Mouse (Mus musculus): ENCODE data around the gene Esr1.
A peak's percentile ranks its signal among the peaks of the same experiment; 100 is the strongest.
"Not testable (repeated sequence)": the region's sequence is repeated elsewhere in the genome, so short reads cannot be mapped to it uniquely, and the experiment has no call there.

Gene Esr1

DNA sequence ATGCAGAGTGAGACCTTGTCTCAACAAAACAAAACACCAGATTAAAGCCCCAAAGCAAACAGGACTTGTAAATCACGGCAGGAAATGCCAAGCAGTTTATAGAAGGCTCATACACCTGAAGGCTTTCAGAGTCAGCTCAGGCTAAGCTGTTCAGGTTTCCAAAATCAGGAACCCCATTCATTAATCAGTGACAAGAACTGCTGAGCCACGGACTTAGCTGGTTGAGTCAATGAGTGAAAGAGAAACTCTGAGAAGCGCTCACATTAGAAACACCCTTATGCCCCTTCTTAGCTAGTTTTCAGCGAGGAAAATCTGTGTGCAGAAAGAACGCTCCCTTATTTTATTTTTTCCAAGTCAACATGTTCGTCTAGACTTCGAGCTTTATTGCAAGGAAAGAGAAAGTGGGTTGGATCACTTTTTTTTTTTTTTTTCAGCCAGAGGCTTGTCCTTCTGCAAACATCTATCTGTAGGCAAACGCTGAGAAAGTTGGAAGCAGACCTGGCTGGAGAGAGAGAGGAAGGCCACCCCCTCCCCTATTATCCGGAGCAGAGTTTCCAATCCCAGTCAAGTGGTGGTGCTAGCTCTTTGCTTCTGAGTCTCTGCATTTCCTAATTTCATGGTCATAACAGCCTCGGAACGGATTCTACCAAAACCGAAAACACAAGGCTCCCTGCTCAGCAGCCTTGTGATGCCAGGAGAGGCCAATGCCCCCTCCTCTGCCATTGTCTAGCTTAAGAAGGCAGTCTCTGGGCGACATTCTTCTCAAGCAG lies at the start of gene Esr1:
Gene Esr1 (plus strand): TSS at position 208 of the 770 bp plus-strand sequence.
- DNase-seq (ENCODE audit: low spot score in 2 of 2): peak; percentile 7 to 9

DNA sequence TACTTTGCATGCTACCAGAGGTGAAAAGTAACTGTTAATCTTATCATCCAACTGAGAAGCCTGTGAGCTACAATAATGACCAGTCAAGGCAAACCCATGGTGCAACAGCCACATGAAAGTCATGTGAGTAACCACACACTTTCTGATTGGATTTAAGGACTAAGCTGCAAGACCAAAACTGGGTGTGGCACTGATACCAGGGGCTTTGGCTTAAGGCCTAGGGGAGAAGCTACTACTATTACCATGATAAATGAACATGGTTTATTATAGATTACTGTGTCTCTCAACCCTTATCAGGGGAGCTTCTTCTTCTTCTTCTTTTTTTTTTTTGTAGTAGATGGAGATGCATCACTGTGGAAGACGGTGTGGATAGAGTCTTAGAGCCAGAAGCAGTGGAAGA lies 46.2 kb upstream of the Esr1 start:
- DNase-seq (ENCODE audit: low spot score in 2 of 2): no peak

DNA sequence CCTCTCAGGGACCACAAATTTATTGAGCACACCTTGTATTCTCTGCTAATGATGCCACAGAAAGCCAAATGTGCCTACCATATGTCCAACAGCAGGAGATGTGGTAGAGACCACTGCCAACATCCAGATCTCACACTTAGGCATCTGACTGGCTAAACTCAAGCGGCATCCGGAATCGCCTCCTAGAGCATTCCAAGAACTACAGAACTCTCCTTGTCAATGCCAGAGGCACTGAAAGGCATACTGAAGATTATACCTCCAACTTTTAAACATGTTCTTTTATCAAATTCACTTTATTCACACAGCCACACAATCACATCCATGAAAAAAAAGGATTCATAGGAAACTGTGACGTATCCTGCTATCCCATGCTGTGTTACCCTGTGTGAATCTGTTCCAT lies 40.6 kb upstream of the Esr1 start:
- DNase-seq (ENCODE audit: low spot score in 2 of 2): no peak

DNA sequence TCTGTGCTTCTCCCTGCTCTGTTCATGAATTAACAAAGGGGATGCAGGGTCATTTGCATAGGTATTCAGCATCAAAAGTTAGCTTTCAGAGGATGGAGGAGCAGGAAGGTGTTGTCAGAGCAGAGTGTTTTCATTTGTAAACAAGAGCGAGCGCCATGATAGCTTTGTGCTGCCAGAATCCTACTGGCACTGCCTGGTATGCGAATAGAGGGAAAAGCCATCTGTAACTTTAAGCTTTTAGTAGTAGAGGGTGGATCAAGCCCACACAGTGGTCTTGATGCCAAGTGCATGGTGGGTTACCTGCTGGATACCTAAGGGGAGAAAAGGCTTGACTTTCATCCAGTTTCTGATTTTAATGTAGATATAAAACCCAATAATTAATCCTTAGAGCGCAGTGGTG lies 40.1 kb upstream of the Esr1 start:
- no peak for DNase-seq (ENCODE audit: low spot score in 2 of 2)

DNA sequence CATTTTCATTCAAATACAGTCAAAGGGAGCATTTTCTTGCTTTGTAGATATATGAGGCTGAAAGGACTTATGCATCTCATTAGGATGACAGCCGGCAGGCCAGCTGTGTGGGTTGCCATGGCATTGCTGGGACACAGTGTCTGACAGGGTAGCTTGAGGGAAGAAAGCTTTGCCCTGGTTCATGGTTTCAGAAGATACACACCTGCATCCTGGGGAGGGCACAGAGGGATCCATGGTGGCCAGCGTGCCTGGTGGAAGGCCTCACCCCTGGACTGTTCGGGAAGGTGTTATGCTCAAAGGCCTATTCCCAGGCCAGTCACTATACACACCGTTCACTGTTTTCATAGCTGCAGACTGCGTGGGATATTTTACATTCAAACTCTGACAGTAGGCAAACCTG lies 29.5 kb upstream of the Esr1 start:
- no peak for DNase-seq (ENCODE audit: low spot score in 2 of 2)

DNA sequence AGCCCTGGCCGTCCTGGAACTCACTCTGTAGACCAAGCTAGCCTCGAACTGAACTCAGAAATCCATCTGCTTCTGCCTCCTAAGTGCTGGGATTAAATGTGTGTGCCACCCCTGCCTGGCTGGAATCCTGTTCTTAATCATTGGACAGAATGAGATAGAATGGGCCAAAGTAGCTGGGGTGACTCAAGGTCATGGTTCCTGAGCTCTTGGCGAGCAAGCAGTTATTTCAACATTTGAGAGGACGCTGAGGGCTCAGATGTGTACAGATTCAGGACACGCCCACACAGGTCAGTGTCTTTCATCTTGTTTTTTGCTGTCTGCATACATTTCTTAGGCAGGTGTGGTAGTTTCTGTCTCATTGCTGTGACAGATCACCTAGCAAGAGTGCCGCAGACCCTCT lies 24.7 kb upstream of the Esr1 start:
- DNase-seq (ENCODE audit: low spot score in 2 of 2): no peak

DNA sequence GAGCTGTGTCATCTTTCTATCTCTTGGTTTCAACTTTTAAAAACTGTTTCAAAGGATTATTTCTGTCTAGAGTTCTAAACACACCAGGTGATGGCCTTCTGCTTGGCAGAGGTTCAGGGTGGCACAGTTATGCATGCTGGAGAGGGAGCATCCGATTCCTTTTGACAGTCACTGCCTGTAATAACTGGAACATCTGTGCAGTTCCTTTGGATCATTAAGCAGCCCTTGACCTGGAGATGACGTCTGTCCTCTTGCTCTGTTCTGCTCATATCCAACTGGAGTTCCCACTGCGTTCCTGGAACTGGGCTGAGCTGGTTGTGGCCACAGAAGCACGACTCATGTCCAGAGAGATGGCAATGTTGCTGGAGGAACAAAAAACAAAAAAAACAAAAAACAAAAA lies 21.8 kb upstream of the Esr1 start:
- no peak for DNase-seq (ENCODE audit: low spot score in 2 of 2)

DNA sequence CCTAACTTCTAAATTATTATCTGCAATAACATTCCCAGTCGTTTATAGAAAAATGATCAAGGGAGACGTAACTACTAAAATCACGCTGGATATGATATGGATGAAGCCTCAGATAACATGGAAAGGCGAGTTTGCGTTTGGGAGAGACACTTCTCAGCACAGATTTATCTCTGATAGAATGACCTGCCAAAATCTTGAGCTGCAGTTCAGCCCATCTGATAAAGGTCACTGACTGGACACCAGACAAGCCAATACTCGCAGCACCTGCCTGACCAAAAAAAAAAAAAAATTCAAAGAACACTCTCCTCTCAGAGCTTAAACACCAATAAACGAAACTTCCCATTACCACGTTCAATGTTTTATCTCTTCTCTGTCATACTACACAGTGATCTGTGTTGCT lies 20.4 kb upstream of the Esr1 start:
- DNase-seq (ENCODE audit: low spot score in 2 of 2): no peak

DNA sequence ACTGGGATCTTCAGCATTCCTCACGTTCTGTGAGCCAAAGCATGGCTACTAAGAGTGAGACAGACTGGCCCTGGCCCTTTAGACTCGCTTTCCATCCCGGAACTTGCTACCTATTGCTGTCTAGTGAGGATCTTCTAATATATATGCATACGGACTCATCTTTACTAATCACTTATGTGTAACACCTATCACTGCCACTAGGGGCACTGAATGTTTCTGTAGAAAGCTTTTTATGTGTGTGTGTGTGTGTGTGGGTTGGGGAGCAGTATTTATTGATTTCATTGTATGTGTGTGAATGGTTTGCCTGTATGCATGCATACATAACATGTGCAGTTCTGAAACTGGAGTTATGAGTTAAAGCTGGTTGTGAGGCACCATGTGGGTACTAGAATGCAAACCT lies 17.6 kb upstream of the Esr1 start:
- DNase-seq (ENCODE audit: low spot score in 2 of 2): no peak

DNA sequence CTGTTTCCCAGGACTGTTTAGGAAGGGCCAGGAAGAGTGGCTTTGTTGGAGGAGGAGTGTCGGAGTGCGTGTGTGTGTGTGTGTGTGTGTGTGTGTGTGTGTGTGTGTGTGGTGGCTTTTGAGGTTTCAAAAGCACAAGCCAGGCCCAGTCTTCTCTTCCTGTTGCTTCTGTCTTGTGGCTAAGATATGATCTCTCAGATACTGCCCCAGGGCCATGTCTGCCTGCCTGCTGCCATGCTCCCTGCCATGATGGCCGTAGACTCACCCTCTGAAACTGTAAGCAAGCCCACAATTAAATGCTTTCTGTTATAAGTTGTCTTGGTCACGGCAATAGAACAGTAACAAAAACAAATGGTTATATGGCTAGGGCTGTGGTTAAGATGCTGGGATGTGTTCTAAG lies 14.2 kb upstream of the Esr1 start:
- no peak for DNase-seq (ENCODE audit: low spot score in 2 of 2)

DNA sequence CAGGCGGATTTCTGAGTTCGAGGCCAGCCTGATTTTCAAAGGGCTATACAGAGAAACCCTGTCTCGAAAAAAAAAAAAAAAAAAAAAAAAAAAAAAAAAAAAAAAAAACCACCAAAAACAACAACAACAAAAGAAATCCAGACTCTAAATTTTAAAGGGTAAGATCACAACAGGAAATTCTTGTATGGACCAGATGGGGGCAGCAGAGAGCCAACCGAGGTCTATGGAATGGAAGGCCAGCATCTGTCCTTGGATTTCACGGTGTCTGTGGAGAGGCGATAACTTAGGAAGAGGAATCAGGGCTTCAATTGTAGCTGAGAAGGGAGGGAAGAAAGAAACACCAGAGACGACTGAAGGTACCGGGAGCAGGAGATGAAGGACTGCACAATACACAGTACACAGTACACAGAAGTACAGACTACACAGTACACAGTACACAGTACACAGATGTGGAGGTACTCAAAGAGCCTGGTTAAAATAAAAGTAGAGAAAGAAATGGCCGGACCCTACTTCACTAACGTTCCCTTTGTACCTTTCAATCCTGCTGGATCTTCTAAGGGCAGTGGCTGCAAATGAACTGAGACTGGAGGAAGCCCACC lies 13.1 kb upstream of the Esr1 start:
- peak; percentile 54 to 61 for DNase-seq (ENCODE audit: low spot score in 2 of 2)

DNA sequence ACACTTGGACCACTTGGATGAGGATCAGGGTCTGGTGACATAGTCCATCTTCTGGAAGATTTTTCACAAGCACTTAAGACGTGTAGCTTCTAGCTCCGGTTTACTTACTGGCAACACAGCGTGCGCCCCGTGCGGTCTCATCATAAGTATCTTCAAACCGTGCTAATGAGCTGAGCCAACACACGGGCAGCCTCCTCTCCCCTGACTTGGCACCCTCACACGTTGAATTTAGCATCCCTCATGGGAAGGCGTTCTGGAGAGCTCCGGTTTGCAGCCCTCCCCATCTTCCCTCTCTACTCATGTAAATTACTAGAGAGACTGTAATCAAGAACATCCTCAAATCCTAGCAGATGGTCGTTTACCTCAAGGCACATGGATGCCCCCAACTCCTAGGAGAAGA lies 12.5 kb upstream of the Esr1 start:
- peak in 1 of 2 experiments; percentile 12 for DNase-seq (ENCODE audit: low spot score in 2 of 2)

DNA sequence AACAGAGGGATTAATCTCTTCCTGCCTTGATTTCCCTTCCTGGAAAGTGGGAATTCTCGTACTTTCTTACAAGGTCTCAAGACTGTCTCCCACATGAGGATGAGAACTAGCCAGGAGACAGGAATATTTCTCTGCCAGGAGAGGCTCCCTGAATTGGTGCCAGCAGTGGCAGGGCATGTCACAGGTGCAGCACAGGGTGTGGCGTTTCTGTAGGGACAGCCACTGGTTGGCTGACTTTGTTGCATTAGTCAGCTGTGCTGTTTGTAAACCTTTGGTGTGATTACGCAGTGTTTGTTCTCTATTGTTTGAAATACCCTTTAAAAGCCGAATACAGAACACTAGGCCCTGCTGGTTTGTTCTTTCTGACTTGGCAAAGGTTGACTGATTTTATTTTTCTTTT lies 11.8 kb upstream of the Esr1 start:
- DNase-seq (ENCODE audit: low spot score in 2 of 2): no peak

DNA sequence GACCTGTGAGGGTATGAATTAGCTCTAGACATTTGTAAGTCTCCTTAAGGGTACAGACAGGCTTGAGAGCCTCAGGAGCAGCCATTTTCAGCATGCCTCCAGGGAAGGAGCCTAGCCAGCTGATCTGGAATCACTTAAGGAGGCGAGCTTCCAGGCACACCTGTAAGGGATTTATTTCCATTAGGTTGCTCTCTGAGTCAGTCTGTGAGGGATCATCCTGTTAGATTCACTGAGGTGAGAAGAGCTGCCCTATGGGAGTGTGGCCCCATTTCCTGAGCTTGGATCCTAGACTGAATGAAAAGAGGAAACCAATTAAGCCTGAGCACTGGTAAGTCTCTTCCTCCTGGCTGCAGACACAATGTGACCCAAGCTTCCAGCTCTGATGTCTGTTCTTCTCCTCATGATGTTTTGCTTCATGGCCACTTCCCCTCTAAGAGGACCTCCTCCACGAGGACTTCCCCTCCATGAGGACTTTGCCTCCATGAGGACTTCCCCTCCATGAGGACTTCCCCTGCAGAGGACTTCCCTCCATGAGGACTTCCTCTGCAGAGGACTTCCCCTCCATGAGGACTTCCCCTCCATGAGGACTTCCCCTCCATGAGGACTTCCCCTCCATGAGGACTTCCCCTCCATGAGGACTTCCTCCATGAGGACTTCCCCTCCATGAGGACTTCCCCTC lies 10.5 kb upstream of the Esr1 start:
- no peak for DNase-seq (ENCODE audit: low spot score in 2 of 2)

DNA sequence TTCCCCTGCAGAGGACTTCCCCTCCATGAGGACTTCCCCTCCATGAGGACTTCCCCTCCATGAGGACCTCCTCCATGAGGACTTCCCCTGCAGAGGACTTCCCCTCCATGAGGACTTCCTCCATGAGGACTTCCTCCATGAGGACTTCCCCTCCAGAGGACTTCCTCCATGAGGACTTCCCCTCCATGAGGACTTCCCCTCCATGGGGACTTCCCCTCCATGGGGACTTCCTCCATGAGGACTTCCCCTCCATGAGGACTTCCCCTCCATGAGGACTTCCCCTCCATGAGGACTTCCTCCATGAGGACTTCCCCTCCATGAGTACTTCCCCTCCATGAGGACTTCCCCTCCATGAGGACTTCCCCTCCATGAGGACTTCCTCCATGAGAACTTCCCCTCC lies 9.8 kb upstream of the Esr1 start:
- DNase-seq (ENCODE audit: low spot score in 2 of 2): not testable (repeated sequence)

DNA sequence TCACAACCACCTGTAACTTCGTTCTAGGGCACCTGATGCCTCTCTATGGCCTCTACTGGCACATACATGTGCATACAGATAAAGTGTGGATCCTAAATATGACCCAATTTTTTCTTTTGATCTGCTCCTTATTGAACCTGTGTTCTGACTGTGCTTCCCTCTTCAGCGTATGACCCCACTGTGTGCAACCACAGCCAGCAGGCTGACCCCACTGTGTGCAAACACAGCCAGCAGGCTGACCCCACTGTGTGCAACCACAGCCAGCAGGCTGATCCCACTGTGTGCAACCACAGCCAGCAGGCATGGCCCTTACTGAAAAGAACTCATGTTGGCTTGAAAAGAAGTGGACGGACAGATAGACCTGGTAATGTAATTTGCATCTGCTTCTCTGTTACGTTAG lies 8.9 kb upstream of the Esr1 start:
- DNase-seq (ENCODE audit: low spot score in 2 of 2): no peak

DNA sequence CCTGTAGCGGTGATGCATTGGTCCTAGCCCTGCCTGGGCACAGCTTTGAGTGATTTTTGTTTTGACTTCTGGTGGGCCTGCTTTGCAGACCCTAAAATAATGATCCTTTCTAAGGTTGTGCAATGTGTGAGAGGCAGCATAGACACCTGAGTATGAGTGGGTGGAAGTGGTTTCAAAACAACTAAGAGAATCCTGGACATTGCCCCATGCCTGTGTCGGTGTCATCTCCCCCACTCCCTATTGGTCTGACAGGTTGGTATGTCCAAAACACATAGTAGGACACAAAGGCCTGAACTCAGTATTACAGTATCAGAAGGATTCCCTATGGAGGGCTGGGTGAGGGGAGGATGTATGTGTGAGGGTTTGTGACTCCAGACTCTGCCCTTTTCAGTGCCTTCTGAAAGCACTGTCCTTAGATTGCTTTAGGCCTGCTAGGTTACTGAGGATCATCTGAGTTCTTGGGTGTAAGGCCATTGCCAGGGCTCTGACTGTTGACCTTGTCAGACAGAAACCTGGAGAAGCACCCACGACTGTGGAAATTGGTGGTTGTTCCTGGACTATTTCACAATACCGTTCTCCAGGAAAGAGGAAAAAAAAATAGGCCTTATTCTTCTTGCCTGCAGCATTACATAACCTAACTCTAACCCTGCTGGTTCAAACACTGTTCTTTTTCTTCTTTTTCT lies 6.7 kb upstream of the Esr1 start:
- no peak for DNase-seq (ENCODE audit: low spot score in 2 of 2)

DNA sequence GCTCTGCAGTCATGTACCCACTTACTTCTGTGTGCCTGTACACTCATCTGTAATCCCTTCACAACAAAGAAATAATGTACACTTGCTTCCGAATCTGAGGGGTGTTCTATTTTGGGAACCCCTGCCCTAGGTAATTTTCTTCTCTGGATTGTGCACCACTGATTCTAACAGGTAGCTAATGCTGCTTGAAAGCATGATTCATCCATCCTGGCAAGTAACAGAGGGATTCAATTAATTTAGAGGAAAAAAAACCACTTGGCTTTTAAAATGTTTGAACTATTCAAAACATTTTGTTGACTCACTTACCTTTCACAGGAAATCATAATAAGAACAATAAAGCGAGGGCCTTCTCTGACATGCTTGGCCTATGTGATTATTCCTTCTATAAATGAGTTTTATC lies 1.2 kb upstream of the Esr1 start:
- no peak for DNase-seq (ENCODE audit: low spot score in 2 of 2)

DNA sequence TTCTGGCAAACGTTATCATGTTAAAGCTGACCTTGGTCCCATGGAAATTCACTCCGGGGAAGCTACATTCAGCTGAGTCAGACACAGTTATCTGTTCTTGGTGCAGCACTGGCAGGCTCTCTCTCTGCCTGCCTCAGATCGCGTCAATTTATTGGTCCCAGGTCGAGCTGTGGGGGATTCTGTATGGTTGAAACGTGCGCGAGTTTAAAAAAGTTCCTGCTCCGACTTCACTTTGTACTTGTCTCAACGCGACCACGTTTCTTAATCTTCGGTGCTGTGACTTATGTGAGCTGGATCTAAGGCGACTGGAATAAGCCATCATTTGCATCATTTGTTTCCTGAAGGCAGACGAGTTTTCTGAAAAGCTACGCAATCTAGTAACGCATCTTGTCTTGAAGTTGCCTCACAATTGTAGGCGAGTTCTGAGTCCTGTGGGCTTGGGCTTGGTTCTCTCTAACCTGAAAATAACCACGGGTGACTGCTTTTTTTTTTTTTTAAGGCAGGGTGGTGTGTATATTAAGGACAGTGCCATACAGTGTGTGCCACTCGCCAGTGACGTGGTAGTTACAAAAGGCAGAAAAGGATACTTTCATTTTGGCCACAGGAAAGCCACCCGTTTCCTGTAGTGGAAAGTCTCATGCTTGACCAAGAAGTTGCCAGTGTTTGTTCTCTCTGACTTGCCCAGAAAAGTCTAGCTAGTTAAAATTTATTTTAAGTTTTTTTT lies 1.1 kb downstream of the Esr1 start:
- no peak for DNase-seq (ENCODE audit: low spot score in 2 of 2)

DNA sequence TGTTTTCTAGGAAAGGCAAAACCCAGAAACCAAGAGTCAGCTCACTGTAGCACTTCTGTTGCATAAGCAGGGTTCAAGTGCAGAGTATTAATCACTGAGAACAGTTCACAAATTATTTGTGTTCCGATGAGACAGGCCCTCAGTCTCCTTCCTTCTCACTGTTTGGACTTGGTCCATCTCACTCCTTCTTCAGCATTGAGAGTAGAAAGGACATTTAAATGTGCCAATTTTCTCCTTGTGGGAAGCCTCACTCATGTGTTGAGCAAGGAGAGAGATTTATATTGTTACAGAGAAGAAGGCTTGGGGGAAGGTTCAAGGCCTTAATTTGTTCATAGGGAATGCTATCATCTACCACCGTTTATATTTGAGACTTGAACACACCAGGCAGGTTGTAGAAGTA lies 6.6 kb downstream of the Esr1 start:
- no peak for DNase-seq (ENCODE audit: low spot score in 2 of 2)

DNA sequence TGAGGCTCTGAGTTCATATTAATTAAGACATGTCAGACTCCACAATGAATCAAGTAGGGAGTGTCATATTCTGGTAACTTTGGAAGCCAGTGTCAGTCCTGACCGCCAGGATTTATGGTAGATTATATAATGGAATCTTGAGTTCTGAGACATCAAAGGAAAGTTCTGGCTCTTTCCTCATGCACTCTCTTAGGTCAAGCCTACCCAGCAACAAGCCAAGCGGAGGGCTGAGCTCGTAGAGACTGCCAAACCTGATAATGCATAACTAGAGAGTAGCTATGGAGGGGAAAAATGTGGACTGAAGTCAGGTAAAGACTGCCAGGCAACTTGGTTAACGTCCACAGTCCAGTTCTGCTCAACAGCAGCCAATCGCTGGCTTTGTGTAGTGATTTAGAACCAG lies 7.3 kb downstream of the Esr1 start:
- DNase-seq (ENCODE audit: low spot score in 2 of 2): no peak

DNA sequence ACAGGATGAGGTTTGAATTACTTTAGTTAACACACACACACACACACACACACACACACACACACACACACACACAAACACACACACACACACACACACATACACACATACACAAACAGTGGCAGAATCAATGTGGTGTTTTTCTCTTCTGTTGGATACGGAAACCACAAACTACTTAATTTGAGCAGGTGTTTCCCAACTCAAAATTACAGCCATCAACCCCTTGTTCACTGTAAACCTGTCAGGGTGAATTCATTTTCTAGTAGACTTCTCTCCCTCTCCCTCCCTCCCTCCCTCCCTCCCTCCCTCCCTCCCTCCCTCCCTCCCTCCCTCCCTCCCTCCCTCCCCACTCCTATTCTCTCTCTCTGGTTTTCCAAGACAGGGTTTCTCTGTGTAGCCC lies 8.0 kb downstream of the Esr1 start:
- DNase-seq (ENCODE audit: low spot score in 2 of 2): not testable (repeated sequence)

Data from frontal cortex, postnatal 36 days (tissue).